Mouse (Mus musculus) stomach, postnatal 0 days (tissue): ENCODE results near the gene Rps6ka3.

ENCODE experiments used
- CTCF ChIP-seq: IDR thresholded peaks from 2 replicates; pipeline ENCODE4 v1.5.1; 2016; ENCODE audit warnings: antibody characterized with exemption, low read depth, mild to moderate bottlenecking, moderate library complexity
- EP300 ChIP-seq: optimal IDR thresholded peaks from 2 replicates; pipeline ENCODE3; 2016; ENCODE audit warnings: antibody characterized with exemption

GRCm38 (mm10) chrX:159200101-159200500, 10.0 kb upstream of the Rps6ka3 start:
- no peak for TF ChIP-seq CTCF
- no peak for TF ChIP-seq EP300
